21 mouse cellular contexts compared by ENCODE assay signal in the genomic region with DNA sequence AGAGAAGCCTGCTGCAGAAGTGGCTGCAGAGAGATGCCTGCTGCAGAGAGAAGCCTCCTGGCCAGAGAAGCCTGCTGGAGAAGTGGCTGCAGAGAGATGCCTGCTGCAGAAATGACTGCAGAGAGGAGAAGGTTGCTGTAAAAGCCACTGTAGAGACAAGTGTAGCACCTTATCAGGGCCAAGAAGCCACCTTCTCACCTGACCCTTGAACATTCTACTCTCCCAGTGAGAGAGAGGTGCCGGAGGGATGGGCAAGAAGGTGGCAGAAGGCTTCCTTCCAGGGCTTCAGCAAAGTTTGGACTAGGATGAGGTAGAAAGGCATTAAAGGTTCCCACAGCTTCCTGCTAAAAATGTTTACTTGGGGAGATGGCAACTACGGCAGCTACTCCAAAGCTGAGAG. TPM values are rescaled to one million over a fixed set of nuclear protein-coding genes. Genes with fewer than 3 reads are reported as not detected.
"Had no signal": no experiment of that assay in that cellular context is flagged by ENCODE, and none has a peak within 500 bp of the region (broad histone marks: within the 10 kb centered on the region; RNA-seq: fewer than 3 reads in every experiment).

No protein-coding gene starts in this region.

- H3K4me3 ChIP-seq: midbrain, embryonic 10.5 days; midbrain, embryonic 12.5 days; myocyte; neural tube, embryonic 13.5 days; neural tube, embryonic 15.5 days had no signal

- H3K27ac ChIP-seq: liver, embryonic 14.5 days; midbrain, embryonic 10.5 days; midbrain, embryonic 12.5 days; neural tube, embryonic 13.5 days; neural tube, embryonic 15.5 days had no signal

- DNase-seq: lung, adult 18-20 months; lung, embryonic 14.5 days; lung, postnatal 10 days; lung, postnatal 4 days; midbrain, embryonic 14.5 days; retina, postnatal 1 day; right cerebral cortex, adult 18-20 months; right cerebral cortex, postnatal 25 days; right cerebral cortex, postnatal 4 days; spleen, adult 18-20 months; thymus, adult 18-20 months; thymus, postnatal 14 days; thymus, postnatal 36 days had no signal

RNA-seq across cellular contexts. Expression of a gene that starts 8.5 kb away (rescaled TPM):
- total RNA-seq: megakaryocyte, adult 5-6 weeks; megakaryocyte-erythroid progenitor cell, adult 5-6 weeks had no signal
